Mouse (Mus musculus): ENCODE results near the gene Cflar. TPM values are rescaled to one million over a fixed set of nuclear protein-coding genes. Genes with fewer than 3 reads are reported as not detected.
"Not testable (repeated sequence)": the region's sequence is repeated elsewhere in the genome, so short reads cannot be mapped to it uniquely, and the experiment has no call there.

Gene Cflar
- polyA plus RNA-seq, 1 experiment from 2014 or later = 25.6 TPM

DNA sequence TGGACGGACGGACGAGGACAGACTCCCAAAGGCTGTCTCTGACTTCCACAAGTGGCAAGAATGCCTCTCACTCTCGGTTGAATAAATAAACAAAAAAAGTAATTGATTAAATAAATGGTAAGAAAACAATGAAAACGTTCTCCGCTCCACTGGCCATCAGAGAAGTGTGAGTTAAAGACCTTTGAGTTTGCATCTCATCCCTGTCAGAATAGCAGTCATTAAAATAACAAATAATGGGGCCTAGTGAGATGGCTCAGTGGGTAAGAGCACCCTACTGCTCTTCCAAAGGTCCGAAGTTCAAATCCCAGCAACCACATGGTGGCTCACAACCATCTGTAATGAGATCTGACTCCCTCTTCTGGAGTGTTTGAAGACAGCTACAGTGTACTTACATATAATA lies 89.3 kb downstream of the Cflar start:
- H3K4me2 ChIP-seq (ENCODE audit: low read depth, severe bottlenecking); H3K9ac ChIP-seq (ENCODE audit: low read length); H3K4me3 ChIP-seq (ENCODE audit: low read depth, low read length); ATAC-seq (ENCODE audit: insufficient number of reproducible peaks, low FRiP score, low TSS enrichment, low read depth); H3K4me1 ChIP-seq (ENCODE audit: control insufficient read depth, insufficient read depth, low read length); H3K27ac ChIP-seq (replicated peaks; ENCODE audit: low read depth, low read length); H3K36me3 ChIP-seq (ENCODE audit: control insufficient read depth, insufficient read depth, low read length); H3K9me3 ChIP-seq (ENCODE audit: control insufficient read depth, low read length); DNase-seq (ENCODE audit: low spot score); H3K27me3 ChIP-seq (ENCODE audit: control insufficient read depth, insufficient read depth, low read length): not testable (repeated sequence)
- WGBS = 87% methylated on average over 7 of the region's 7 CpGs

DNA sequence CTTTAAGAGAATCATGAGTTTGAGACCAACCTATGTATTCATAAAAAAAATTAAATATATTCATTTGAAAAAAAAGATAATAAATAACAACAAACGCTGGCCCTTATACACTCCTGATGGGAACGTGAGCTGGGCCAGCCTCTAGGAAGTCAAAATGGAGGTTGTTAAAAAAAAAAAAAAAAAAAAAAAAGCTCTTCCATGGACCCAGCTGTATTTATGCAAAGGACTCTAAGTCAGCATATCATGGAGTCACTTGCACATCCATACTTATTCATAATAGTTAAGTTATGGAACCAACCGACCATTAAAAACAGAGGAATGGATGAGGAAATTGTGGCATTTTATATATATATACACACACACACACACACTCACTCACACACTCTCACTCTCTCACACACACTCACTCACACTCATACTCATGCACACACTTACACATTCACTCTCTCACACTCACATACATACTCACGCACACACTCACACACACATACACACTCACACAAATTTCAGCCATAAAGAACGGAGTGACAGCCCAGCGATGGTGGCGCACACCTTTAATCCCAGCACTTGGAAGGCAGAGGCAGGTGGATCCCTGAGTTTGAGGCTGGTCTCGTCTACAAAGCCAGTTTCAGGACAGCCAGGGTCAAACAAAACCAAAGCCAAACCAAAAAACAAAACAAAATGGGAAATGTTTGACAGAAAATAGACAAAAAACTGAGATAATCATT lies 90.4 kb downstream of the Cflar start:
- no peak for ATAC-seq (ENCODE audit: insufficient number of reproducible peaks, low FRiP score, low TSS enrichment, low read depth)
- H3K36me3 ChIP-seq (ENCODE audit: control insufficient read depth, insufficient read depth, low read length) = 0 out of 2 replicates have a peak, but pooled peaks cover 3% of the 10 kb centered on the region
- no peak overlapping the region for H3K27ac ChIP-seq (replicated peaks; ENCODE audit: low read depth, low read length)
- no peak overlapping the region for H3K9ac ChIP-seq (ENCODE audit: low read length)
- no peak overlapping the region for H3K4me3 ChIP-seq (ENCODE audit: low read depth, low read length)
- no peaks in the 10 kb centered on the region for H3K9me3 ChIP-seq (ENCODE audit: control insufficient read depth, low read length)
- H3K4me2 ChIP-seq (ENCODE audit: low read depth, severe bottlenecking) = no peak overlapping the region
- 91% methylated on average over 8 of the region's 8 CpGs for WGBS
- H3K4me1 ChIP-seq (ENCODE audit: control insufficient read depth, insufficient read depth, low read length) = no peaks in the 10 kb centered on the region
- DNase-seq (ENCODE audit: low spot score) = no peak
- no peaks in the 10 kb centered on the region for H3K27me3 ChIP-seq (ENCODE audit: control insufficient read depth, insufficient read depth, low read length)

DNA sequence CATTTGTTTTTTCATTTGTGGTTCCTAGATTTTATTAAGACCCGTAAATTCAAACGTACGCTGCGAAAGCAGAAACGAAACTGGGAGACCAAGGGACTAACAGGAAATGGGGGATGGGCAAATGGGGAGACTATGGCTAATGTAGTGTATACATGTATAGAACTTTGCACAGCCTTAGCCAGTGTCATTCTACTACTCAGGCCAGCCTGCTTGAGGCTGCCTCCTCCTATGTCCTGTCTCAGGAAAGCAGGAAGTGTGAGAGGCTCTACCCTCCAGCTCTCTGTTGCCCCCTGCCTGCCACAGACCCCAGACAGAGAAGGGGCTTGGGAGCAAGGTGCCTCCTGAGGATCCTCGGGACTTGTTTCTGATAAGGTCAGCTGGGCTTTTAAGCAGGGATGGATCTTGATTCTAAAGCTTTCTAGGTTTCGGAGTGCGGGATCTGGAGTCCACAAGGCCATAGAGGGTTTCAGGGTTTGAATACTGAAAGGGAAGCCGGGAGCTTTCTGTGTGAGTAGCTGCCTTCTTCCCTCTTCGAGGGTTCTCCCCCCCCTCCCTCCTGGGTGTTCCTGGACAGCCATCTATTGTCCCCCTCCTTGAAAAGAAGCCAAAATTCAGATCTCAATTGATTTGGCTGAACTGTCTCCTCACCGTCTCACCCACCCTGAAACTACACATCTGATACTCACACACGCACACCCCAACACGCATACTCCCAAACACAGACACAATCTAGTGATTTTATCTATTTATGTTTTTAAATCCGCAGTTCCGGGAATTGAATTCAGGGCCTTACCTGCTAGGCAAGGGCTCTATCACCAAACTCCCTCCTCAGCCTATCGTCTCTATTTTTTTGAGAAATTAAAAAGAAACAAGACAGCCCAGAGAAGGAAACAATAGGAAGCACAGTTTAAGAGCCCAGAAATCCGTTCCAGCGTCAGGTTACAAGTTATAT lies 91.3 kb downstream of the Cflar start:
- H3K9ac ChIP-seq (ENCODE audit: low read length) = no peak overlapping the region
- H3K9me3 ChIP-seq (ENCODE audit: control insufficient read depth, low read length) = no peaks in the 10 kb centered on the region
- DNase-seq (ENCODE audit: low spot score) (no peak), ATAC-seq (ENCODE audit: insufficient number of reproducible peaks, low FRiP score, low TSS enrichment, low read depth) (no peak)
- no peak overlapping the region for H3K4me3 ChIP-seq (ENCODE audit: low read depth, low read length)
- H3K36me3 ChIP-seq (ENCODE audit: control insufficient read depth, insufficient read depth, low read length) = 0 out of 2 replicates have a peak, but pooled peaks cover 3% of the 10 kb centered on the region
- no peak overlapping the region for H3K4me2 ChIP-seq (ENCODE audit: low read depth, severe bottlenecking)
- no peaks in the 10 kb centered on the region for H3K27me3 ChIP-seq (ENCODE audit: control insufficient read depth, insufficient read depth, low read length)
- no peak overlapping the region for H3K27ac ChIP-seq (replicated peaks; ENCODE audit: low read depth, low read length)
- H3K4me1 ChIP-seq (ENCODE audit: control insufficient read depth, insufficient read depth, low read length) = no peaks in the 10 kb centered on the region
- 75% methylated on average over 18 of the region's 18 CpGs for WGBS

DNA sequence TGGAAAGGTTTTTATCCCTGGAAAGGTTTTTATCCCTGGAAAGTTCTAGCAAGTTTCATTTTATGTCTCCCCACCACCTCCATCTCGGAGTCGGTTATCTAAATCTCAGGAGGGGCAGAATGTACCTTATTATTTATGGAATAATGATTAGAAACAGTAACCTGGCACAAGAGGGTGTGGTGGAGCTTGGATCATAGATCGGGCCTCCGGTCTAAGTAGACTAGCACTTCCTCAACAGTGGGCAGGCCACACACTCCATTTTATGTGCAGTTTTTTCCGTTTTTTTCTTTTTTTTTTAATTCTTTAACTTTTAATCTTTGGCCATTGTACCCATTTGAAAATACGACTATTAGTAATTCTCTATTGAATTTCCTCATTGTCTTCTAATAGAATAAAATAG lies 92.2 kb downstream of the Cflar start:
- Histone ChIP-seq H3K9ac (ENCODE audit: low read length) (no peak overlapping the region), H3K27me3 (ENCODE audit: control insufficient read depth, insufficient read depth, low read length) (no peaks in the 10 kb centered on the region), H3K4me2 (ENCODE audit: low read depth, severe bottlenecking) (no peak overlapping the region), H3K9me3 (ENCODE audit: control insufficient read depth, low read length) (no peaks in the 10 kb centered on the region), H3K36me3 (ENCODE audit: control insufficient read depth, insufficient read depth, low read length) (0 out of 2 replicates have a peak, but pooled peaks cover 3% of the 10 kb centered on the region), H3K27ac (replicated peaks; ENCODE audit: low read depth, low read length) (no peak overlapping the region), H3K4me1 (ENCODE audit: control insufficient read depth, insufficient read depth, low read length) (no peaks in the 10 kb centered on the region), H3K4me3 (ENCODE audit: low read depth, low read length) (no peak overlapping the region)
- no peak for DNase-seq (ENCODE audit: low spot score)
- 87% methylated on average over 6 of the region's 6 CpGs for WGBS
- ATAC-seq (ENCODE audit: insufficient number of reproducible peaks, low FRiP score, low TSS enrichment, low read depth) = no peak

DNA sequence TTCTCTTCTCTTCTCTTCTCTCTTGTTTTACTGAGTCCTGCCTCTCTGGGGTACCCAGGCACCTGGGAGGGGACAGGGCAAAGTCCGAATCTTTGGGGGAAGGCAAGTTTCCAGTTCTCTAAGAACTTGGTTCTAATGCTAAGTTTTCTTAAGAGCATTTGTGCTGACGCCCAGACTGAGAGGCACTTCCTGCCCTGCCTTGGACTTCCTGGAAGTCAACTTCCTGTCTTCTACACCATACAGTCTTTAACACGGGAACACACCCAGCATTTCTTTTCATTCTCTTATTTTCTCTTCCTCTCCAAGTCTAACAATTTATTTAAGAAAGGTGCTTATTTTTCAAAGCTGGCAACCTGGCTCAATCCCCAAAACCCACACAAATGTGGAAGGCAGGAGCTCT lies 95.3 kb downstream of the Cflar start:
- no peak overlapping the region for H3K27ac ChIP-seq (replicated peaks; ENCODE audit: low read depth, low read length)
- no peak overlapping the region for H3K4me2 ChIP-seq (ENCODE audit: low read depth, severe bottlenecking)
- no peak overlapping the region for H3K9ac ChIP-seq (ENCODE audit: low read length)
- WGBS = 78% methylated on average over 3 of the region's 3 CpGs
- H3K36me3 ChIP-seq (ENCODE audit: control insufficient read depth, insufficient read depth, low read length) = no peaks in the 10 kb centered on the region
- DNase-seq (ENCODE audit: low spot score) (no peak), ATAC-seq (ENCODE audit: insufficient number of reproducible peaks, low FRiP score, low TSS enrichment, low read depth) (no peak)
- no peaks in the 10 kb centered on the region for H3K4me1 ChIP-seq (ENCODE audit: control insufficient read depth, insufficient read depth, low read length)
- no peaks in the 10 kb centered on the region for H3K9me3 ChIP-seq (ENCODE audit: control insufficient read depth, low read length)
- no peaks in the 10 kb centered on the region for H3K27me3 ChIP-seq (ENCODE audit: control insufficient read depth, insufficient read depth, low read length)
- H3K4me3 ChIP-seq (ENCODE audit: low read depth, low read length) = no peak overlapping the region

Other genes with a start within 250 kb of the Cflar start
- 53.6 and 56.7 TPM in 2 replicates for gene Orc2, start 206.4 kb upstream of the Cflar start, polyA plus RNA-seq (2014; fragmentation: Nextera tagmentation; extraction: Ambion mirVana)
- gene Fam126b, start 125.2 kb upstream of the Cflar start, polyA plus RNA-seq (2014; fragmentation: Nextera tagmentation; extraction: Ambion mirVana) = 6.5 and 7.0 TPM in 2 replicates
- 144 and 149 TPM in 2 replicates for gene Ndufb3, start 125.1 kb upstream of the Cflar start, polyA plus RNA-seq (2014; fragmentation: Nextera tagmentation; extraction: Ambion mirVana)
- not detected in 2 replicates for gene Als2cr12, start 15.5 kb upstream of the Cflar start, polyA plus RNA-seq (2014; fragmentation: Nextera tagmentation; extraction: Ambion mirVana)
- gene Casp8, start 83.9 kb downstream of the Cflar start, polyA plus RNA-seq (2014; fragmentation: Nextera tagmentation; extraction: Ambion mirVana) = 18.8 and 18.9 TPM in 2 replicates

All from limb, embryonic 11.5 days (tissue).